Mouse (Mus musculus) limb, embryonic 13.5 days (tissue): ENCODE measurements around the gene Hoxd13. TPM values are rescaled to one million over a fixed set of nuclear protein-coding genes. Genes with fewer than 3 reads are reported as not detected.

ENCODE experiments used
- ATAC-seq: fragments of 200-750 bp; cut with Nextera tagmentation; 2 replicates; pipeline ENCODE4 v1.8.0; 2017; ENCODE audit warnings: low read depth, moderate number of reproducible peaks, moderate TSS enrichment; ENCODE audit not compliant: low FRiP score
- H3K27ac ChIP-seq: fragments of 300-500 bp; sonication (generic); 2 replicates; pipeline ENCODE4 v1.5.1; 2015; ENCODE audit warnings: inconsistent platforms, mild to moderate bottlenecking, moderate library complexity
- H3K27me3 ChIP-seq: fragments of 300-500 bp; sonication (generic); 2 replicates; pipeline ENCODE4 v1.6.1; 2015; ENCODE audit warnings: mild to moderate bottlenecking, inconsistent platforms
- H3K36me3 ChIP-seq: fragments of 300-500 bp; sonication (generic); 2 replicates; pipeline ENCODE4 v1.6.1; 2015; ENCODE audit warnings: inconsistent platforms, mild to moderate bottlenecking, moderate library complexity
- H3K4me1 ChIP-seq: fragments of 300-500 bp; sonication (generic); 2 replicates; pipeline ENCODE4 v1.6.1; 2015; ENCODE audit warnings: inconsistent platforms
- H3K4me2 ChIP-seq: fragments of 300-500 bp; sonication (generic); replicated peaks from 2 replicates; pipeline ENCODE4 v1.6.1; 2015; ENCODE audit warnings: inconsistent platforms, mild to moderate bottlenecking, moderate library complexity
- H3K4me3 ChIP-seq: fragments of 300-500 bp; sonication (generic); 2 replicates; pipeline ENCODE4 v1.5.1; 2015; ENCODE audit warnings: moderate library complexity, mild to moderate bottlenecking, inconsistent platforms
- H3K9ac ChIP-seq: fragments of 300-500 bp; sonication (generic); 2 replicates; pipeline ENCODE4 v1.6.1; 2015; ENCODE audit warnings: mild to moderate bottlenecking, inconsistent platforms
- H3K9me3 ChIP-seq: fragments of 300-500 bp; sonication (generic); 2 replicates; pipeline ENCODE4 v1.6.1; 2016; ENCODE audit warnings: inconsistent platforms
- WGBS: fragments of 180-500 bp; shearing (Covaris S2); methylation state at CpG from one replicate; pipeline ENCODE4 v1.1.7; 2015; 5-methylcytosine and 5-hydroxymethylcytosine counted together
- polyA plus RNA-seq: library from polyadenylated mRNA; unstranded; fragments of >200 nt; fragmentation: Nextera tagmentation; extraction: Ambion mirVana; gene quantifications from 2 replicates; pipeline ENCODE4 v1.2.1, GENCODE M21; 2015

Gene Hoxd13
- polyA plus RNA-seq, 1 experiment from 2014 or later, result 48.5 TPM

DNA sequence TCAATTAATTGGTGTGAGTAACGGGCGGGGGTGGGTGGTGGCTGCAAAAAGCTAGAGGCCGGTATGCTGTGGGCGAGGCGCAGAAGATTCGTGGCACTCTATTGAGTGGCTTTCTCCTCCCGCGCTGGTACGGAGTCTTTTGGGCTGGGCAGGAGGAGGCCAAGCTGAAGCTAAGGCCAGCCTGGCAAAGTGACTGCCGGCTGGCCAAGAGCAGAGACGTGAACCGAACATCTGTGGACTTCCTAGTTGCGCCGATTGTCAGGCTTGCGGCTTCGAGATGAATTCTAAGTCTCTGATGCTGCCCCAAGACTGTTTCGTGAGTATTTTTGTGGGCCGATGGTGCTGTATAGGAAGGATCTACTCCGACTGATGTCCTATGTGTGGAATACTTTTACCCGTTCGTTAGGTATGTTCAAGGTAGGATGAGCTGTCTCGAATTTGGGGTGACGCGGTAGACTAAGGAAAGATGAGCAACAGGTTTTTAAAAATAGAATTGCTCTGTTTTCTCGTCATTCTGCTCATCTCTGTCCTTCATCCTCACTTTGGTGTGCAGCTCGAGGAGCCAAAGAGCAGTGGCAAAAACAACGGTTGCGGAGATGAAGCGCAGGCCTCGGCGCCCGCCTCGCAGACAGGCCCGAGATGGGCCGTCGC, 794 bp upstream of the Hoxd13 start:
- Histone ChIP-seq H3K4me1 (peaks cover 5% of the 10 kb centered on the region; the same call in 1 of the 2 replicates), H3K27ac (peak overlapping the region; percentile 96), H3K4me3 (peak overlapping the region; percentile 79), H3K9me3 (no peaks in the 10 kb centered on the region), H3K27me3 (peaks cover 54% of the 10 kb centered on the region), H3K36me3 (peaks cover 7% of the 10 kb centered on the region; the same call in 1 of the 2 replicates), H3K9ac (peak overlapping the region; percentile 97), H3K4me2 (peak overlapping the region; percentile 68)
- 2% methylated on average over 36 of the region's 36 CpGs for WGBS
- ATAC-seq, result no peak

DNA sequence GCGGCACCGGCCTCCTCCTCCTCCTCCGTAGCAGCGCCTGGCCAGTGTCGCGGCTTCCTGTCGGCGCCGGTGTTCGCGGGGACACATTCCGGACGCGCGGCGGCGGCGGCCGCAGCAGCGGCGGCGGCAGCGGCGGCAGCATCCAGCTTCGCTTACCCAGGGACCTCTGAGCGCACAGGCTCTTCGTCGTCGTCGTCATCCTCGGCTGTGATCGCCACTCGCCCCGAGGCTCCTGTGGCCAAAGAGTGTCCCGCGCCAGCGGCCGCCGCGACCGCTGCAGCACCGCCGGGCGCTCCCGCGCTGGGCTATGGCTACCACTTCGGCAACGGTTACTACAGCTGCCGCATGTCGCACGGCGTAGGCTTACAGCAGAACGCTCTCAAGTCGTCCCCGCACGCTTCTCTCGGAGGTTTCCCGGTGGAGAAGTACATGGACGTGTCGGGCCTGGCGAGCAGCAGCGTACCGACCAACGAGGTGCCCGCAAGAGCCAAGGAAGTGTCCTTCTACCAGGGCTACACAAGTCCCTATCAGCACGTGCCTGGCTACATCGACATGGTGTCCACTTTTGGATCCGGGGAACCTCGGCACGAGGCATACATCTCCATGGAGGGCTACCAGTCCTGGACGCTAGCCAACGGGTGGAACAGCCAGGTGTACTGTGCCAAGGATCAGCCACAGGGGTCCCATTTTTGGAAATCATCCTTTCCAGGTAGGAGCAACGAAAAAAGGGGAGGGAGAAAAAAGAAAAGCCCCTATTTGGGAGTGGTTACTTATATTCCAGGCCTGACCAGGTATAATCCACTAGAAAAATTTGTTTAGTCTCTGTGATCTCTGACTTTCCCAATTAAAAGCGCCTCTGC, 490 bp downstream of the Hoxd13 start:
- WGBS, result under 1% methylated on average over 65 of the region's 74 CpGs

DNA sequence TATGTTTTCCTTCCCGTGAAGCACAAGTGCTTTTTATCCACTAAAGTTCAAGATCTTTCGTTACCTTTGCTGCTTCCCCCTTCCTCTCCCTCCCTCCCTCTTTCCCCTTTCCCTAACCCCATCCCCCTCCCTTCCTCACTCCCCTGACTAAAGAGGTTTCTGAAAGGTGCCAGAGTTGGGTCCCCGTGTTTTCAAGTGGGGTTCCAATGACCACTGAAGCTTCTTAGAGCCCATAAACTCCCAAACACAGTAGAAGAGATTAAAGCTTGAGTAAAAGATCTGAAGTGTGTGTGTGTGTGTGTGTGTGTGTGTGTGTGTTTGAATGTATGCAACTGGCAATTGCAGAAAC, 1.1 kb downstream of the Hoxd13 start:
- ATAC-seq, result no peak
- Histone ChIP-seq H3K9ac (peak overlapping the region; percentile 97), H3K9me3 (no peaks in the 10 kb centered on the region), H3K27me3 (peaks cover 48% of the 10 kb centered on the region), H3K4me2 (peak overlapping the region; percentile 68), H3K36me3 (peaks cover 7% of the 10 kb centered on the region; the same call in 1 of the 2 replicates), H3K27ac (peak overlapping the region; percentile 96), H3K4me1 (peaks cover 20% of the 10 kb centered on the region), H3K4me3 (peak overlapping the region; percentile 79)
- 0% methylated on average over 3 of the region's 3 CpGs for WGBS

More for the DNA sequence above, 490 bp downstream of the Hoxd13 start:
- Histone ChIP-seq H3K9ac (peak overlapping the region; percentile 97), H3K4me2 (peak overlapping the region; percentile 68), H3K9me3 (no peaks in the 10 kb centered on the region), H3K36me3 (peaks cover 7% of the 10 kb centered on the region; the same call in 1 of the 2 replicates), H3K4me1 (peaks cover 15% of the 10 kb centered on the region), H3K4me3 (peak overlapping the region; percentile 79), H3K27me3 (peaks cover 48% of the 10 kb centered on the region), H3K27ac (peak overlapping the region; percentile 96)
- ATAC-seq, result no peak

DNA sequence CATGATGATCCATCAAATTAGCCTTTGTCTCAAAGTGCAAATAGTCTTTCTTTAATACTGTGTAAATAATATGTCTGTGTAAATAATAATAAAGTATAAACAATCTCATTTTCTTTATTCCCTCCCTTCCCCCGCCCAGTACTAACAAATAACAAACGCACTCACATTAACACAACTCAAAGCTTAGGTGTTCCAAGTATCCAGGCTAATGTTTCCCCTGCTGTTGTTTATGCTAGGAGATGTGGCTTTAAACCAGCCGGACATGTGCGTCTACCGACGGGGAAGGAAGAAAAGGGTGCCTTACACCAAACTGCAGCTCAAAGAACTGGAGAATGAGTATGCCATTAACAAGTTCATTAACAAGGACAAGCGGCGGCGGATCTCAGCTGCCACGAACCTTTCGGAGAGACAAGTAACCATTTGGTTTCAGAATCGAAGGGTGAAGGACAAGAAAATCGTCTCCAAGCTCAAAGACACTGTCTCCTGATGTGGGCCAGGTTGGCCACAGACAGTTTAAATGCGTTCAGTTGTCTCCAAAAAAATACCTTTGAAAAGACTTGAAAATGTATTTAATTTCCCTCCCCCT, 1.6 kb downstream of the Hoxd13 start:
- peak overlapping the region; percentile 96; the same call in 1 of the 2 replicates for H3K27ac ChIP-seq

DNA sequence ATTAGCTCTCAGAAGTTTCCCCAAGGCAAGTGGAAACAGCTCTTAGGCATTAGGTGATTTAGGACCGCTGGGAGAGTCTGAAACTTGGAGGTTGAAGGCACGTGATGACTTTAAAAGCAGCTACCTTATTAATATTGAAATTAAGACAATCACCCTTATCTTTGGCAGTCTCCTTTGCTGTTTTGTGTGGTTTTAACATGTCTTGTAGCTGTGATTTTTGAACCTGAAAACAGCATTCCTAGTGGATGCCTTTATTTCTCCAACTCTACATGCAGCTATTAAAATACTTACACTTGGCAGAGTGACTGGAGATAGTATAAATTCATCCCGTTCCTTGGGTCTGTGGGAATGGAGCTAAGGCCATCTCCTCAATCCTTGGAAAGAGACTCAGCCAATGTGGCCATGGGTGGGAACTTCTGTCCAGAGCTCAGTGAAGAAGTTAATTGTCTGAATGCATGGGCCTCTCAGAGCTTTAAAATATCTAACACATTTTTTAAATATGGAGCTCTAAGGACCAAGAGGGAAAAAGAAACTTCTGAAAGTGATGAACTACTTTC, 2.6 kb downstream of the Hoxd13 start:
- 7% methylated on average over 3 of the region's 3 CpGs for WGBS
- no peak for ATAC-seq
- Histone ChIP-seq H3K36me3 (peaks cover 7% of the 10 kb centered on the region; the same call in 1 of the 2 replicates), H3K27me3 (peaks cover 55% of the 10 kb centered on the region), H3K9ac (peak overlapping the region; percentile 97), H3K9me3 (no peaks in the 10 kb centered on the region), H3K27ac (peak overlapping the region; percentile 61; the same call in 1 of the 2 replicates), H3K4me2 (peak overlapping the region; percentile 75), H3K4me1 (peaks cover 28% of the 10 kb centered on the region), H3K4me3 (peak overlapping the region; percentile 79)

More for the DNA sequence above, 1.6 kb downstream of the Hoxd13 start:
- Histone ChIP-seq H3K36me3 (peaks cover 7% of the 10 kb centered on the region; the same call in 1 of the 2 replicates), H3K4me1 (peaks cover 21% of the 10 kb centered on the region), H3K4me2 (peak overlapping the region; percentile 68), H3K27me3 (peaks cover 48% of the 10 kb centered on the region), H3K9ac (peak overlapping the region; percentile 97), H3K9me3 (no peaks in the 10 kb centered on the region), H3K4me3 (peak overlapping the region; percentile 79)
- WGBS, result 5% methylated on average over 14 of the region's 14 CpGs
- ATAC-seq, result no peak

DNA sequence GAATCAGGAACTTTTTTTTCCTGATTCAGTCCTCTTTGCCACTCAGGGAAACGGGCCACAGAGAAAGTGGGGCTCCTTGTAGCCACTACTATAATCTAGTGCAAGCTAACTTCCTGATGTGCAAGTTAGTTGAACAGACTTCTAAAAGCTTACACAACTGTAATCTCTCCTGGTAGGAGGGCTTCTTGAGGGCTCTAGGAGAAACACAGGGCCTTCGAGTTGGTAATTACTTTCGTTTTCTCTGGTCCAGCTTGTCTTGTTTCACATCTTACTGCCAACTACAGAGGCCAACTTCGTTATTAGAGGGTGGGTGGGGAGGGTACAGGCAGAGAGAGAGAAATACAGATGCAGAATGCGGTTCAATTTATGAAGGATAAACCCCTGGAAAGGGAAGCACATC, 3.7 kb downstream of the Hoxd13 start:
- H3K9ac ChIP-seq, result peak overlapping the region; percentile 97
- peak overlapping the region; percentile 97 for H3K27ac ChIP-seq
- H3K4me1 ChIP-seq, result peaks cover 28% of the 10 kb centered on the region

DNA sequence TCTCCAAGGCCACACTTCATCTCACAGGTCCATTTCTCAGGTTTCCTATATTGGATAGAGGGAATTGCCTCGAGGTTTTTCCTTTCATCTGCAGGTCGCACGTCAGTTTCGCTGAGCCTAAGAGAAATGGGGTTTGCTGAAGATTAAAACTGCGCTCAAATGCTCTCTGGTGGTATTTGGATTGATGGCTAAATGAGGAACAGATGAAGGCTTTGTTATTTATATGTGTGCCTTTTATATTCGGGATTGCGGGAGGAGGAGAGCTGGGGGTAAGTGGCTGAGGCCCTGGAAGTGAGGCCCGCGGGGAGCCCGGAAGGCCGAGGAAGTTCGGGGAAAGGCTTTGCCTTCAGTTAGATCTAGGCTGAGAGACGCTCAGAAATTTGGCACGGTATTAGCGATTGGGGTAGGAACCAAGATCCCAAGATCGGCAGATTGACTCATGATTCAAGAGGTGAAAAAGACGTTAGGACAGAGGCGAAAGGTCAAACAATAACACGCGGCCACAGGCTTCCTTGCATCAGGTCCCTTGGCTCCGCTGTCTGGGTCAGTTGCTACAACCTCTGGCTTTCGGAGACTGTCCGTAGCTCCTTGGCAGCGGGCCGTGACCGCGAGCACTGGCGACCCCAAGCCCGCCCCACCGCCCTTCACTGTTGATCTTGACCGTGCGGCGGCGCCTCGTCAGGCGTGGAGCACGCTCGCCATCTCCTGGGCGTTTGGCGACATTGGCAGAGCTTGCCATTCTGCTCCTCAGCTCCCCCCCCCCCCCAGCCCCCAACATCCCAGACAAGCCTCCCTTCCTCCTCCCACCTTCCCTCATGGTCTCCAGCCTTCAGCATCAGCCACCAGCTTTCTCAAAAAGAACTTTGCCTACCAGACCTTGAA, 4.6 kb downstream of the Hoxd13 start:
- Histone ChIP-seq H3K36me3 (peaks cover 7% of the 10 kb centered on the region; the same call in 1 of the 2 replicates), H3K4me1 (peaks cover 28% of the 10 kb centered on the region), H3K27ac (peak overlapping the region; percentile 97), H3K4me2 (peak overlapping the region; percentile 75), H3K9me3 (no peaks in the 10 kb centered on the region), H3K9ac (peak overlapping the region; percentile 99), H3K27me3 (peaks cover 57% of the 10 kb centered on the region), H3K4me3 (peak overlapping the region; percentile 79)
- ATAC-seq, result peak; percentile 32; the same call in 1 of the 2 replicates
- 2% methylated on average over 40 of the region's 40 CpGs for WGBS

More for the DNA sequence above, 3.7 kb downstream of the Hoxd13 start:
- Histone ChIP-seq H3K9me3 (no peaks in the 10 kb centered on the region), H3K4me3 (peak overlapping the region; percentile 79), H3K4me2 (peak overlapping the region; percentile 75), H3K36me3 (peaks cover 7% of the 10 kb centered on the region; the same call in 1 of the 2 replicates), H3K27me3 (peaks cover 57% of the 10 kb centered on the region)
- WGBS, result 15% methylated on average over 5 of the region's 5 CpGs
- ATAC-seq, result no peak

DNA sequence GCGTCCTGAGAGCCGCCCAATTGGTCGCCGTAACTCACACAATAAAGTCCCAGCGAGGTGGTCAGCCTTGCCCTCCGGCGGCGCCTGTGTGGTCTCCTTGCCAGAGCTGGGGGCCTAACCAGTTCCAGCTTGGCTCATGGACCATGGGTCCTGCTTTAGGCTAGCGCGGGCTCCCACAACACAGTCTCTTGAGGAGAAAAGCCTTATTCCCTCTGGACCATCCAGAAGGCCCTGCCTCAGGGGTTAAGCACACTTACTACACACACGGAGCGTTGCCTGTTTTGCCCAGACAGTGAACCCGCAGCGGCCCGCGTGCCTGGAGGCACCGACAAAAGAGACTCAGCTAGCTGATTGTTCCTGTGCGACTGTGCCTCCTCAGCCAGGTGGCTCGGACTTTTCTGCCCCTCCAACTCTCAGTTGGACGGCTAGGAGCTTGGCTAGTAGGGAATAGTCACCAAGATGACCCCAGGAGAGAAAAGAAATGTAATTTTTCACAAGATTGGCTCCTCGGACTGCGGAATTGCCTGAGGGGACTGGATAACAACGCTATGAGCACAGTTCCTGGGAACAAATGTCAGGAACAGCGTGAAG, 5.8 kb downstream of the Hoxd13 start:
- Histone ChIP-seq H3K9me3 (no peaks in the 10 kb centered on the region), H3K4me2 (peak overlapping the region; percentile 75), H3K4me1 (peaks cover 29% of the 10 kb centered on the region), H3K9ac (peak overlapping the region; percentile 99), H3K36me3 (peaks cover 7% of the 10 kb centered on the region; the same call in 1 of the 2 replicates), H3K4me3 (peak overlapping the region; percentile 79), H3K27me3 (peaks cover 57% of the 10 kb centered on the region), H3K27ac (peak overlapping the region; percentile 97)
- ATAC-seq, result 0 out of 2 replicates have a peak, but pooled peaks have one; percentile 10
- 6% methylated on average over 24 of the region's 24 CpGs for WGBS

DNA sequence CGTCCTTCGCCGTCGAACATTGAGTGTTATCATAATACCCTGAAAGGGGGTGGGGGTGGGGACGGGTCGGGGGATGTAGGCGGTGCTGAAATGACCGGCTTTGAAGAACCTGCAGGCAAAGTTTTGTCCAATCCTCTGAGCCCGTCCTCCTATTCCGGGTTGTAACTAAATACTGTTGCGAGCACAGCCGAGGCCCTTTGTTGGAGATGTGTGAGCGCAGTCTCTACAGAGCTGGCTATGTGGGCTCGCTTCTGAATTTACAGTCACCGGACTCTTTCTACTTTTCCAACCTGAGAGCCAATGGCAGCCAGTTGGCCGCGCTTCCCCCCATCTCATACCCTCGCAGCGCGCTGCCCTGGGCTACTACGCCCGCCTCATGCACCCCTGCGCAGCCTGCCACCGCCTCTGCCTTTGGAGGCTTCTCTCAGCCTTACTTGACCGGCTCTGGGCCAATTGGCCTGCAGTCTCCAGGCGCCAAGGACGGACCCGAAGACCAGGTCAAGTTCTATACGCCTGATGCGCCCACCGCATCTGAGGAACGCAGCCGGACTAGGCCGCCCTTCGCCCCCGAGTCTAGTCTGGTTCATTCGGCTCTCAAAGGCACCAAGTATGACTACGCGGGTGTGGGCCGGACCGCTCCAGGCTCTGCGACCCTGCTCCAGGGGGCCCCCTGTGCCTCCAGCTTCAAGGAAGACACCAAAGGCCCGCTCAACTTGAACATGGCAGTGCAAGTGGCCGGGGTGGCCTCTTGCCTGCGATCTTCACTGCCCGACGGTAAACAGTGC, 7.0 kb downstream of the Hoxd13 start, which contains the start of gene Hoxd12:
Gene Hoxd12 (plus strand): TSS at position 133 of the 785 bp plus-strand sequence.
- Histone ChIP-seq H3K36me3 (peaks cover 4% of the 10 kb centered on the region; the same call in 1 of the 2 replicates), H3K27me3 (peaks cover 58% of the 10 kb centered on the region), H3K4me1 (peaks cover 32% of the 10 kb centered on the region), H3K27ac (peak within 1 kb of the TSS; percentile 97), H3K9me3 (no peaks in the 10 kb centered on the region), H3K4me2 (peak within 1 kb of the TSS; percentile 75), H3K4me3 (peak within 1 kb of the TSS; percentile 79), H3K9ac (peak within 1 kb of the TSS; percentile 99)
- peak; percentile 74 for ATAC-seq
- WGBS, result 2% methylated on average over 47 of the region's 47 CpGs
